Mouse (Mus musculus) gastrocnemius, postnatal 14 days (tissue): ENCODE results near the gene Aplnr. TPM values are rescaled to one million over a fixed set of nuclear protein-coding genes. Genes with fewer than 3 reads are reported as not detected.

Experiments
- DNase-seq: peaks from one replicate; pipeline ENCODE4 v3.0.0; 2021; ENCODE audit warnings: mixed read lengths
- intact Hi-C: fragments of 180-260 bp; cut with DNase I; formaldehyde crosslinking; loops from one replicate; pipeline ENCODE4 v1.15.1; 2025; ENCODE audit warnings: low total_unique reads
- total RNA-seq, 2 experiments: library from RNA; stranded (reverse); gene quantifications; 2 replicates each; pipeline ENCODE4 v1.2.3; 2021

The Aplnr gene
- total RNA-seq, 2 experiments from 2014 or later, result 61.0 to 74.0 TPM

GRCm38 (mm10) chr2:85132204-85132603 lies 3.8 kb upstream of the Aplnr start:
- DNase-seq, result no peak
- intact Hi-C loops, result no loop called here

GRCm38 (mm10) chr2:85135099-85135498 lies 926 bp upstream of the Aplnr start:
- DNase-seq, result no peak
- intact Hi-C loops, result no loop called here

GRCm38 (mm10) chr2:85136831-85137520 lies 951 bp downstream of the Aplnr start:
- intact Hi-C loops, result no loop called here
- DNase-seq, result no peak

- DNase-seq, result no peak
- intact Hi-C loops, result no loop called here
Observed at GRCm38 (mm10) chr2:85137601-85138140, 1.6 kb downstream of the Aplnr start.

GRCm38 (mm10) chr2:85138143-85138542 lies 2.1 kb downstream of the Aplnr start:
- DNase-seq, result no peak
- intact Hi-C loops, result no loop called here

- intact Hi-C loops, result no loop called here
- no peak for DNase-seq
Observed at GRCm38 (mm10) chr2:85139393-85139792, 3.4 kb downstream of the Aplnr start.

- no peak for DNase-seq
- intact Hi-C loops, result no loop called here
Observed at GRCm38 (mm10) chr2:85139846-85140245, 3.8 kb downstream of the Aplnr start.

GRCm38 (mm10) chr2:85140833-85141232 lies 4.8 kb downstream of the Aplnr start:
- DNase-seq, result no peak
- intact Hi-C loops, result no loop called here

GRCm38 (mm10) chr2:85144908-85145307 lies 8.9 kb downstream of the Aplnr start:
- intact Hi-C loops, result no loop called here
- DNase-seq, result no peak

- intact Hi-C loops, result no loop called here
- no peak for DNase-seq
Observed at GRCm38 (mm10) chr2:85145346-85145745, 9.3 kb downstream of the Aplnr start.

- no peak for DNase-seq
- intact Hi-C loops, result no loop called here
Observed at GRCm38 (mm10) chr2:85147481-85147880, 11.5 kb downstream of the Aplnr start.

- intact Hi-C loops, result no loop called here
Observed at GRCm38 (mm10) chr2:85150373-85150772, 14.3 kb downstream of the Aplnr start.

GRCm38 (mm10) chr2:85151233-85151632 lies 15.2 kb downstream of the Aplnr start:
- intact Hi-C loops, result no loop called here
- DNase-seq, result no peak

More at GRCm38 (mm10) chr2:85150373-85150772, 14.3 kb downstream of the Aplnr start:
- no peak for DNase-seq

GRCm38 (mm10) chr2:85155334-85155733 lies 19.3 kb downstream of the Aplnr start:
- intact Hi-C loops, result no loop called here
- DNase-seq, result no peak

- DNase-seq, result no peak
Observed at GRCm38 (mm10) chr2:85156136-85156535, 20.1 kb downstream of the Aplnr start.

GRCm38 (mm10) chr2:85157382-85157781 lies 21.4 kb downstream of the Aplnr start:
- intact Hi-C loops, result no loop called here
- no peak for DNase-seq

More at GRCm38 (mm10) chr2:85156136-85156535, 20.1 kb downstream of the Aplnr start:
- intact Hi-C loops, result no loop called here

GRCm38 (mm10) chr2:85160901-85161637 lies 25.0 kb downstream of the Aplnr start:
- no peak for DNase-seq
- intact Hi-C loops, result no loop called here

- intact Hi-C loops, result no loop called here
- no peak for DNase-seq
Observed at GRCm38 (mm10) chr2:85161638-85162093, 25.6 kb downstream of the Aplnr start.

- no peak for DNase-seq
- intact Hi-C loops, result no loop called here
Observed at GRCm38 (mm10) chr2:85163311-85164047, 27.5 kb downstream of the Aplnr start.

GRCm38 (mm10) chr2:85167624-85168023 lies 31.6 kb downstream of the Aplnr start:
- intact Hi-C loops, result no loop called here
- no peak for DNase-seq
